Mouse (Mus musculus): ENCODE measurements around the gene Ankrd39.

The Ankrd39 gene

DNA sequence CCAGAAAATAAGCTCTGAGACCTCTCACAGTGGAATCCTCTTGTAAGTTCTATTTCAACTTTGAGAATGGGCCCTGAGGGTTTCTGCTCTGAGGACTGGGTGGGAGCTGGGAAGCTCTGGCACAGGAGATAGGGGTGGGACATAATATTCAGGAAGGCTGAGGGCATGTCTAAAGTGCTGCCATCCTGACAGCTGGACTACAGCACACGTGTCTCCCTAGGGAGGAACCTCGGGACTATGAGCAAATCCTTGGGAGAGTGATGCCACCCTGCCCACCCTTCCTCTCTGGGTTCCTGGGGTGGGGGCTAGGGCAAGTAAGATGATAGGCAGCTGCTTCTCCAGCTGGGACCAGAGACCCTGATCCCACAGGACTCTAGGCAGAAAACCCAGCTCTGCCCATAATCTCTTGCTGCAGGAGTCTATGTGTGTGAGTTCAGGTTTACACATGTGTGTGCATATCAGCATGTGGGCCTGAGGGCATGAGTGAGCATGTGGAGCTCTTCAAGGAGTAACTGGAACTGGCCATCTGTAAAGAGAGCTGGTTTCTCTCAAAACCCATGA lies 25.0 kb upstream of the Ankrd39 start:
- DNase-seq, result no peak

DNA sequence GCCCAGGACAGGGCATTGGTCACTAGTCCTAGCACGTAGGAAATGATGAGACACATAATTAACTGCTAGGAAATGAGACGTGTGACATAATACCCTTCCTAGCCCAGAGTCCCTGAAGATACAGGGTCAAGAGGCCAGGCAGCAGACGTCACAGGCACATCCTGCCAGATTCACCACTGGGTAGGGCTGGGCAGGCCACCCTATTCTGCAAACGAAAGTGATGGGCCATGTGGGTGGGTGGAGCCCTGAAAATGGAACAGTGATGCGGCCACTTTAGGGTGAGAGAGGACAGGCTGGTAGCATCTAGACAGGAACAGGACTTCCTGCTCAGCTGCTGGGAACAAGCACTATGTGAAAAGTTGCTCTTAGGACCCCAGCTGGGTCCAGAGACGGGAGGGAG lies 24.4 kb upstream of the Ankrd39 start:
- DNase-seq, result no peak

DNA sequence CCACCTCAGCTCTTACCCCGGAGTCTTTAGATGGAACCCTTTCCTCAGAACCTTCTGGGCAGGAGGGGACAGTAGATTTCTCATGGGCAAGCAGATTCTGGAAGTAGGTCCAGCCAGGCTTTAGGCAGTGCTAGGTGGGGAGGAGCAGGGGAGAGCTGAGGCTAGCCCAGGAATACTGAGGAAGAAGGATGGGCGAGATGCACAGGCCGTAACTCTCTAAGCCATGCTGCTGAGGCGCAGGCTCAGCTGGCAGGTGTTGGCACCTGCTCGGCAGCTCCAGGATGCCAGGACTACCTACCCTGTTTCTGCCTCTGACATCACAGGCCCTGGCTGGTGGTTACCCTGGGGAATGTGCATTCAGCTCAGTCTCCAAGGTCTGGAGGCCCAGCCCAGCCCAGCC lies 23.1 kb upstream of the Ankrd39 start:
- no peak for DNase-seq

DNA sequence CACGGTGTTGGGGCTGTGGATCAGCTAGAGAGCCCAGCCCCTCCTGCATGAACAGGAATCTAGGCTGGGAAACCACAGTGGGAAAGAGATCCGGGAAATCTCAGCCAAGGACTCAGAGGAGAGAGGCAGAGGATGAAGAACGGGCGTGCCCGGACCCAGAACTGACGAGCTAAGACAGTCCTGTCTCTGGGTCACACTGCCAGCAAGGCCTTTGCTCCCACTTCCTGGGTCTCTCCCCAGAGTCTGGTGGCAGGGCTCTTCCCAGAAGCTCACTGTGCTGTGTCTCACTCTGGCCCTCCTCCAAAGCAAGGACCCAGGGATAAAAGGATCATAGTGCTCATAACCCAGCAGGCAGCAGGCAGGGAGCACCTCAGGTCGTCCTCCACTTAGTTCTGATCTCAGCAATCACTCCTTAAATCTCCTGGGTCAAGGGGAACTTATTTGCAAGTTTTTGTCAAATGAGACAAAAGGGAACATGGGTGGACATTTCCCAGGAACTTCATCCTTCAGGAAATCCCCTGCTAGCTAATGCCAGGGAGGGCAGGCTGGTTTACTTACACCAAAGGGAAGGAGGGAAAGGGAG lies 22.5 kb upstream of the Ankrd39 start:
- no peak for DNase-seq

DNA sequence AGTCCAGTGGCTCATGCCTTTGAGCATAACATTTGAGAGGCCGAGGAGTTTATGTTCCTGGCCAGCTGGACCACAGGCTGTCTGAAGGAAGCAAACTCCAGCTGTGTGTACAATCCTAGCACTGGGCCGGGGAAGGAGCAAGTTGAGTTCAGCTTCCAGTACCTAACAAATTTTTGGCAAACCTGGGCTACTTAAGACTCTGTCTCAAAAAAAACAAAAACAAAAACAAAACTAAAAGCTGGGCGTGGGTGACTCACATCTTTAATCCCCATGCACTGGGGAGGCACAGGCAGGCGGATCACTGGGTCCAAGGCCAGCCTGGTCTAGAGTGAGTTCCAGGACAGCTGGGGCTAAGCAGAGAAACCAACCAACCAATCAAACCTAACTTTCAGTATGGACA lies 21.5 kb upstream of the Ankrd39 start:
- no peak for DNase-seq

DNA sequence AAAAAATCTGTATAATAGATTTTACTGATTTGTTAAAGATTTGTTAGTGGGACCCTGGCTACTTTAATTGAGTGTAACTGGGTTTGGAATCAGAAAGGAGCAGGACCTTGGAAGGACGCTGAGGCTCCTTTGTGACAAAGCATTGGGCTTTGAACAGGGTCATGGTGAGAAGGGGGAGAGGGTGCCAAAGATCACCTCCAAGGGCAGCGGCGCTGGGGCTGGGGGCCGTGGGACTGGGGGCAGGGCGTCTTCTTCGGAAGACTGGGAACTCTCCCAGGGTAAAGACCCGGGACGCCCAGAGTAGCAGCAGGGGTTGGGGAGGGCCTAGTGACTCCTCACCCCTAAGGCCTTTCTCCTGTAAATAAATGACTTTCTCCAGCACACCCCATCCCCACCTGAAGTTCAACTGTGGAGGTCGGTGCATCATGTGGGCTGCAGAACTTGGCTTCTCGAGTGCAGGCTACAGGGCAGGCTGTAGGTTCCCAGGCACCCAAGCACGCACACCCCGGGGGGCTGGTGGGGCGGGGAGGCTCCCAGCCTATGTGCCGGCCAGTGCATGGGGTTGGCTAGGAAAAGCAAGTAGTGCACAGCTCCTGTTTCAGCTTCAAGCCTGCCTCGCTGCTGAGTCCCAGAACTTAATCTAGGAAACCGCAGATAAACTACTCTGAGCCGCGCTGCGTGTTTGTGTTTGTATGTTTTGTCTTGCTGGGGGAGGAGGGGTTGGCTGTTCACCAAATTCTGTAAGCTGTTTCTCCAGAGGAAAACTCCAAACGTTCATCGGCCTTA lies 20.8 kb upstream of the Ankrd39 start:
- no peak for DNase-seq

DNA sequence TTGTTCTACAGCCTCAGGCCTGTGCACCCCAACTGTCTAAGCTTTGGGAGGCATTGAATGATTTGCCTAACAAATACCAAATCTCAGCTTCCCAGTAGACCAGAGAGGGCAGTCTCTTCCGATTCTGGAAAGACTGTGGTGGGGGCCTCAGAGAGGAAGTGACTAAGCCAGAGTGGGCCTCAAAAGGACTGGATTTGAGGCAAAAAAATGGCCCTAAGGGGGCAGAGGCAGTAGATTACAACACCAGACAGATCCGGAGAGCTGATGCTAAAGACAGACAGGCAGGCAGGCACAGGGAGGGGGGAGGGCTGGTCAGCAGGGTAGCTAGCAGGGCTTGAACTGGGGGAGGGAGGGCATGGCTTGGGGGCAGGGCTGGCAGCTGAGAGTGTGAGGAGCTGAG lies 19.2 kb upstream of the Ankrd39 start:
- DNase-seq, result no peak

DNA sequence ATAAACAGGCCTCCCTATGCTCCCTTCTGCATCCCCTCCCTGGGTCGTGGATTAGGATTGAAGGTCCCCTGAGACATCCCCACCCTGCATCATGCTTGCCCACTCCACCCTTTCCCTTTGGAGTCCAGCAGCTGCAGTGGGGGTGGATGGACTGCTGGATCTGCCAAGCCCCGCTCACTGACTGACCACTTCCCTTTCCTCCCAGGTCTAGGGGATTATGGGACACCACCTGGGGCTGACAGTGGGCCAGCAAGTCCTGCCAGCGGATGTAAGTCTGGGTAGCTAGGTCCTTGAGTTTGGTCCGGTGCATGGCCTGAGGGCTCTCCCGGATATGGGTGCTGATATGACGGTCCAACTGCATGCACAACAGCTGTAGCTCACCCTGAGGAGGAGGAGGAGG lies 16.9 kb upstream of the Ankrd39 start:
- DNase-seq, result no peak

DNA sequence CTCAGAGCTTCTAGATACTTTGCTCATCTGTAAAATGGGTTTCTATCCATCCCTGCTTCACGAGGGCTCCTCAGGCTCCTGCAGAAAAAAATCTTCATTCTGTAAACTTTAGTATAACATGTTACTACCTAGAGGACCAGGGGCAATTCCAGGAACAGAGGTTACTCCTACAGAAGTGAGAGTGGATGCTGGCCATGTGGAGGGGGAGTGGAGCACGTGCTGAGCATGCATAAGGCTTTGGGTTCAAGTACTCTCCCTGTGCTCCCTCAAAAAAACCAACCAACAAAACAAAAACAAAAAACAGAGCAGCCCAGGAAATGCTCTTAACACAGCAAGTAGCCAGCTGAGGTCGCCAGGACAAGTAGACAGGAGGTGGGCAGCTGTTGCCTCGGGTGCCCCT lies 16.4 kb upstream of the Ankrd39 start:
- no peak for DNase-seq

DNA sequence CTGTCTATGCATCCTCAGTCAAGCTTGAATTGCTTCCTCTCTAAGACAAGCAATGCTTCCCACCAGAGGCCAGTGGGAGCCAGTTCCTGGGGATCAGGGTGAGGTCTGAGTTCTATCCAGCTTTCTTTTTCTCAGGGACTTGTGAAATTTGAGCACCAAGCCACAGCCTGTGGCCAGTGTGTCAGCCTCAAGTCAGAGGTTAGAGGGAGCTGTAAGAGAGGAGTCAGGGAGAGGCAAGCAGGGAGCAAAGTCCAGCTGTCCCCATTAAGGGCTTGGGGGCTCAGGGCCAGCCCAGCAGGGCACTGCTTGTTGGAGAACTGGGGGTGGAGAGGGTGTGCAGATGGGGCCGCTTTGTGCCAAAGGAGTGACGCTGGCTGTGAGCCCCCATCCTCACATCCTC lies 16.0 kb upstream of the Ankrd39 start:
- DNase-seq, result no peak

DNA sequence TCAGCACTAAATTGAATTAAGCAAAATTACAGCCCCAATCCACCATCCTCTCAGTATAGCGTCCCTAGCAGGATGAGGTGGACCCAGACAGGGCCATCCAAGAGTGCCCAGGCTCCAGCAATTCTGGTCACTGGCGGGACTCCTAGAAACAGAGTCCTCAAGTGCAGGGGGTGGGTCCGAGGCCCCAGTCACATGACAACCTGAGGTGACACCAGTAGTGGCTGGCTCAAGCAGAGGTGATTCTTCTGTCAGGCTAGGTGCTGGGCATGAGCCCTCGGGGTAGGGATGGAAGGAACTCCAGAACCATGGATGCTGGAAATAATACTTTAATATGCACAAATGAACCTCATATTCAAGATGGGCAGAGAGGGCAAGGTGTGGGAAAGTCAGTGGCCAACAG lies 15.1 kb upstream of the Ankrd39 start:
- no peak for DNase-seq

DNA sequence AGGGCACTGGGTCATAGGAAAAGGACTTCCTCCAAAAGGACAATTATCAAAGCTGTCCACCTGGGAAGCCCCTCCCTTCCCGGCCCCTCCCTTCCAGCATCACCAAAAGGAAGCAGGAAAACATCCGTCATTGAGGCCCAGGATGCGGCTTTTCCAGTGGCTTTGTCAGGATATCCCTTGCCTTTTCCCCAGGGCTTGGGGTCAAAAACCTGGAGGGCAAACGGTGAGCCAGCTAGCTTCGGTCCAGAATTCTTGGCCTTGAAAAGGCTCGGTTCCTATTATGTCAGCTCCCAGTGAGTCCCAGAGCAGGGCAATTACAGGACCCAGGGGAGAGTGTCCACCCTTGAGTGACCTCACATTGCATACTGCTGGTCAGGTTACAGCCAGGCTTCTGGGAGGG lies 13.7 kb upstream of the Ankrd39 start:
- DNase-seq, result no peak

DNA sequence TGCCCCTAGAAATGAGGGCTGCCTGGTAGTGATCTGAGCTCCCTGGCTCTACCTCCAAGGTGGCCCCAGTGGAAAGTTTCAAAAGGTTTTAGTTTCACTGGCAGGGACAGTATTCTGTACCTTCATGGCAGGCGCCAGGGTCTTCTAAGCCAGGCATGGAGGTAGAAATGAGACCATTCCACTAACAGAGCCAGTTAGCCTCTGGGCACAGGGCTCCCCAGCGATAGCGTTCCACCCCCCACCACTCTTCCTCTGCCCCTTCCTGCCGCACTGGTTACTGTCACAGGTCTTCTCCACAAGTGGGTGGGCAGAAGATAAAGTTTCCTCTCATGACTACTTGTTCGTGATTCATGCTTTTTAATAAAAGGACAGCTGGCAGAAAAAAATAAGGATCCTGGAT lies 12.6 kb upstream of the Ankrd39 start:
- DNase-seq, result no peak

DNA sequence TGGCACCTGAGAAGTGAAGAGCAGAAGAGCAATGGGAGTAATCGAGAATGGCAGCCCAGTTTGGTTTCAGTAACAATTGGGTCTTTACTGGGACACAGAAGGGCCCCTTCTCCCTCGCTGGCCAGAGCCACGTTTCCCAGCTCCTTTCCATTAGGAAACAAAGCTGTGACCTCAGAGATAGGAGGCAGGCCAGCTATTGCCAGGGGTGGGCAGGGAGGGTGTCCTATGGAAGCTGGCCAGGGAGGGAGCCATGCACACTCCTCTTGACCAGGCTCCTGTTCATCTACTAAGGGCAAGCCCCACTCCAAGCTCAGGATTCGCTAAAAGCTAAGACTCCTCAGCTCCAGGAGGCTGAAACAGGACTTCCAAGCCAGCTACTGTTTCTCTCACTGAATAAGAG lies 12.0 kb upstream of the Ankrd39 start:
- no peak for DNase-seq

DNA sequence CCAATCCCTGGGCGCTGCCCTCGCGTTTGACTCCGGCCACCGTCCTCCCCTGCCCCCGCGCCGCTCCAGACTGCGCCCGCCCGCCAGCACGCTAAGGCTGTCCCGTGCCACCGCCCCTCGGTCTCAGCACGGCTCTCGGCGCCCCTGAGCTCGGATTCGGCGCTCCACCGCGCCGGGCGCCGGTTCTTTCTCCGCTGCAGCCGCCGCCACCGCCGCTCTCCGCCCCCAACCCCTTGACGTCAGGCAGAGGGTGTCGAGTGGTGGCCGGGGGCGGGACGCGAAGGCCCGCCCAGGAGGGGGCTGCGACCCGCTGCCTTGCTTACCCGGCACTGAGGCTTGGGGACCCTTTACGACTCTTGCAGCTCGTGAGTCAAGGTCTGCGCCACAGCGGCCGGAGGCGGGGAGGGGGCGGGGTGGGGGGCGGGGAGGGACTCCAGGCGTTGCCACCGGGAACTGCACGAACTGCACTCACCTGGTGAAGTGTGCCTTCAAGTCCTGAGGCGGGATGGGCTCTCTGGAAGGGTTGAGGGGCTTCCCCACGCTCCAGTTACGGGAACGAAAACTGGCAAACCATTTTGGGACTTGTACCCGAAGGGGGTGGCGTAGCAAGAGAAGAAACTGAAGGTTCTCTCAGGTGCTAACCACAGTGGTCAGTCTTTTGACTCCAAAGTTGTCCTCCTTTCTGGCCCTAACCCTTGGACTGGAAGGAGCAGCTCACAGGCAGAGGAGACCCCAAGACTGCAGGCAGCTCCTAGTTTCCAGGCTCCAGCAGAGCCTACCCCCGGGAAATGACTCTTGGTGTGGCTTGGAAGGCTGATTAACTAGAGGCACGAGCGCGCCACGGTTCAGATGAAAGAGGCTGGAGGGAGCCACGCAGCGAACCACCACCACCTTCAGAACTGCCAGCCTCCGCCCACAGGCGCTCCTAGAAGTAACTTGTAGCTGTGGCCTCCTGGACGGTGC lies 11.1 kb upstream of the Ankrd39 start, which contains the start of gene Sema4c:
TSS of gene Sema4c (minus strand) at position 319 of the 963 bp plus-strand sequence.
- peak; percentile 65 to 69 for DNase-seq

DNA sequence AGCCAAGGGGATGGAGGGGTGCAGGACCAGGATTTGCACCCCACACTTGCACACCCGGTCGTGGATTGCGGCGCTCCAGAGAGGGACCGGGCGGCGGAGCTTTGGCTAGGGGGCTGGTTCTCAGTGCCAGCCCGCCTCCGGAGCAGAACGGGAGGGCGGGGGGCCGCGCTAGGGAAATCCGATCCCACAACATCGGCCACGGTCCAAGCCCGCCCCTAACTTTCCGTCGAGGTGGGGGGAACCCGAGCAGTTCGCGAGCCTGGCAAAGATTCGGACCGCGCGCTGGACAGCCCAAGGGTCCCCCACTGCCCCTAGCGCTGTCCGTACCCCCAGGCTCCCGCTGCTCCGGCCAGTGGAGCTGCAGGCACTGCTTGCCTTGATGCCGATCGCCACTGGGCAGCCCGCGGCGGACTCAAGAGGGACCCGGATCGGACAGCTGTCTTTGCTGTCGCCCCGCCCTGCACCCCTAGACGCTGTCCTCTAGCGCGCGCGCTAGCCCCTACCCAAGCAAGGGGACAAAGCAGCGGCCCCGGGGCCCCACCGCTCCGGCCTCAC lies 10.3 kb upstream of the Ankrd39 start:
- DNase-seq, result peak; percentile 65 to 71

DNA sequence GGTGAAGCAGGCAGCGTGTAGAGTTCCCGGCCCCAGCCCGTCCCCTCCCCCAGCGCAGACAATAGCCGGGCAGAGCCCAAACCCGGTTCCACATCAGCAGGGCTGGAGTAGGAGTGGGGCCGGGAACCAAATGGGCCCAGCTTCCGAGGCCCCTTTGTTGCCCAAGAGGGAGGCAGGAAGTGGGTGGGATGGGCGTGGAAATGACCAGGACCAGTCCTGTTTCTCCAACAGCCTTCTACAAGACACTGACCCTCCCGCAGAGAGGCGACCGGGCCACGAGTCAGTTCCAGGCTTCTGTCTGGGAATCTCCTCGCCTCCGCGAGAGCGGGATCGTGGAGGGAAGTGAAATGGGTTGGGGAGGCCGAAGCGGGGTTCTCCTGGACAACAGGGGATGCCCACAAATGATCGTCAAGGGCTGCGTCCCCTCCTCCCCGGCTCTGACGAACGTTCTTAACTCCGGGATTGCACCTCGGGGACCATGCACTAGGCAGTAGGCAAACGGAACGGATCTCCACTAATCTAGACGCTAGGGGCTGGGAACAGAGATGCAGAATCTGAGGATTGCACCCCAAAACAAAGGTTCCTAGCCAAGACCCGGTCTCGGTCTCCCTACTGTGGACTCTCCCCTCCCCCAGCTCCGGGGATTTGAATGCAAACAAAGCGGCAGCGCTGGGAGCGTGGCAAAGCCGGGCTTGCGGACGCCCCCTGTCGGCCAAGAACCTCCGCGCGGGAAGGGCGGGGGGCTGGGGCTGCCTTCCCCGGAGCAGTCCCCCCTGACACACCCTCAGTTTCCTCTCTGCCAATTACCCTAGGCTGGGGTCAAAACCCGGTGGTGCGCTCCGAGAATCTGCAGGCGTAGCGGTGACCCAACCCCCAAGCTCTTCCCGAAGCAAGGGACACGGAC lies 9.6 kb upstream of the Ankrd39 start:
- peak; percentile 94 to 95 for DNase-seq

DNA sequence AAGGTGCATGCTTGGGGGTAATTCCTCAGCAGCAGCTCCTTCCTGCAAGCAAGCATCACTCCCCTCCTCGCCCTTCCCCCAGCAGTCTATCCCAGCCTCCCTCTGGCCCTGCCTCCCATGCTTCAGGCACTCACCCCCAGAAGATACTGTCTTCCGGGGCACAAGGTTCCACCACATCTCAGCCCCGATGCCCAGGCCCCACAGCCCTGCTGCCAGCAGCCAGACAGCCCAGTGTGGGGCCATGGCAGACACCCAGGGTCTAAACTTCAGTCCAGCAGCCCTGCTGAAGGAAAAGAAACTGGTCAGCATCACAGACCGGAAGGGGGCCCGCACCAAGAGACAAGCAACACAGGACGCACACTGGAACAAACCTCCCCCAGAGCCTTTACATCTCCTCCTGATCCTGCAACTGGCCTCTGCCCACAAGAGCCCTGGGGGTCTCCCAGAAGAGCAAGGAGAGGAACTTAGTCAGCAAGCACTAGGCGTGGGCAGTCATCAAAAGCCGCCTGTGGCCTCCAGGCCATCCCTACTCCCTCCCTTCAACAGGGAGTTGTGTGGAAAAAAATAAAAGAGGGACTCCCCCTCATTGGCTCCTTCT lies 8.7 kb upstream of the Ankrd39 start:
- peak; percentile 51 to 57 for DNase-seq

DNA sequence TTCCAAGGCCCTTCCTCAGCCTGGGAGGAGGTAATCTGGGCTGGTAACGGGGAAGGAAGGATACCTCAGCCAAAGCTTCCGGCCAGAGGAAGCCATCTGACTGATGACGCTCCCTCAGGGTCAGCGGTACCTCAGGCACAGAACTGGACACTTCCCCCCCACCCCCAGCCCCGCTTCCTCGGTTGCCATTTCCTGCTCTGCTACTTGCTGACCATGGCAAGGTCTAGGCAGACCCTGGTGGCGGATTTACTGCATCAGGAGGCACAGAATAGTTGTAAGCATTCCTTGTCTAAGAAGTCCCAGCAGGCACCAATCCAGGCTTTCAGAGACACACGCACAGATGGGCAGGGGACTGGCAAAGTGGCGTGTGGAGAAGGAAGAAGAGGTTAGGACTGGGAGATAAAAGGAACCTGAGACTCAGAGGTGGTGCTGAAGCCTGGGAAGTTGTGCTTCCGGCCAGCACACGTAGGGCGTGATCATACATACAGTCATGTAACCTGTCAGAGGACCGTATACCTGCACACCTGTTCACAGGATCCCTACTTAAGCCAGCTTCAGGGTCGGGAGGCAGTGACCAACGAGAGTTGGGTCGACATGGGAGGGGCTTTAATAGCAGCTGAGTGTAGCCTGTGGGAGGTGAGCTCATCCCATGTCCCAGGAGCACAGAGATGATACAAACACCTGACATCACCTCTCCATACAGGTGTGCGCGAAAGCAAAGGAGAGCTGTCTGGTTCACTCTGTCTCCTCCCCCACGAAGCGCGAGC lies 7.6 kb upstream of the Ankrd39 start:
- DNase-seq, result no peak

DNA sequence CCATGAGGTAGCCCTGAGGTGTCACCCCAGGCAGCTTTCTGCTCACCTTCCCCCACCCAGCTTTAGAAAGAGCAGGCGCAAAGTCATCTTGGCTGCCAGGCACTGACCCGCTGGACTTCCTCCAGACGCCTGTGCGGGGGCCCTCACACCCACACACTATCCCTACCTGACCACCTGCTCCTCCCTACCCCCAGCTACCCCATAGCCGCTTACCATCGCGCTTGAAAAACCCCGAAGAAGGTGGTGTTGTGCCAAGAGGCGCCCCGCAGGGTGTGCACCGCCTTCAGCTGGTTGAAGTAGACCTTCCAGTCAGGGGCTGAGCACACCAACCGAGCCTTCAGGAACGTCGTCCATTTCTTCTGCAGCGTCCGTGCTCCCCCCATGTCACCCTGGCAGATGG lies 5.3 kb upstream of the Ankrd39 start:
- DNase-seq, result peak; percentile 83 to 85

DNA sequence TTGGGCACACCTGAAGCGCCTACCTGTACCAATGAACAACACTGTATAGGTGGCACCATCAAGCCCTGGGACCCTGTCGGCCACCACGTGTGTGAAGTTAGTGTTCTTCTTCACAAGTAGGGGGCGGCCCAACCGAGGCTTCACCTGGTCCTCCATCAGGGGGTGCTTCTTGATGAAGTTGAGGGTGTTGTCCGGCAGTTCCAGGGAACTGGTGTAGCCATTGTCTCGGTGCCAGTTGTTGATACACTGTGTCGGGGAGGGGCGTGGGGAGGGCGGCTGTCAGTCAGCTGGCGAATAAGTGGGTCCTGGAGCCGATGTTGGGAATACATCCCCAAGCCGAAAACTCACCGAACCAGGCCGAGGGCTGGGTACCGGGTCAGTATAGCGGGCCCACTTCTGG lies 4.7 kb upstream of the Ankrd39 start:
- DNase-seq, result peak in 1 of 2 experiments; percentile 35

Data from cerebellum, postnatal 36 days (tissue).